Mouse (Mus musculus): ENCODE measurements around the gene Hist1h3a.

GRCm38 (mm10) chr13:23729706-23730105 lies 32.5 kb downstream of the Hist1h3a start:
- TF ChIP-seq CTCF (IDR thresholded peaks at IDR 0.05; ENCODE audit: extremely low read depth, insufficient read depth, low read length) = no peak
- no peak for TF ChIP-seq POLR2A (IDR thresholded peaks at IDR 0.05; ENCODE audit: extremely low read depth, insufficient read depth, low read length)

Data from cortical plate, adult 2 months (tissue).